Comparison of ENCODE assay signal across 8 mouse cellular contexts in the genomic region with DNA sequence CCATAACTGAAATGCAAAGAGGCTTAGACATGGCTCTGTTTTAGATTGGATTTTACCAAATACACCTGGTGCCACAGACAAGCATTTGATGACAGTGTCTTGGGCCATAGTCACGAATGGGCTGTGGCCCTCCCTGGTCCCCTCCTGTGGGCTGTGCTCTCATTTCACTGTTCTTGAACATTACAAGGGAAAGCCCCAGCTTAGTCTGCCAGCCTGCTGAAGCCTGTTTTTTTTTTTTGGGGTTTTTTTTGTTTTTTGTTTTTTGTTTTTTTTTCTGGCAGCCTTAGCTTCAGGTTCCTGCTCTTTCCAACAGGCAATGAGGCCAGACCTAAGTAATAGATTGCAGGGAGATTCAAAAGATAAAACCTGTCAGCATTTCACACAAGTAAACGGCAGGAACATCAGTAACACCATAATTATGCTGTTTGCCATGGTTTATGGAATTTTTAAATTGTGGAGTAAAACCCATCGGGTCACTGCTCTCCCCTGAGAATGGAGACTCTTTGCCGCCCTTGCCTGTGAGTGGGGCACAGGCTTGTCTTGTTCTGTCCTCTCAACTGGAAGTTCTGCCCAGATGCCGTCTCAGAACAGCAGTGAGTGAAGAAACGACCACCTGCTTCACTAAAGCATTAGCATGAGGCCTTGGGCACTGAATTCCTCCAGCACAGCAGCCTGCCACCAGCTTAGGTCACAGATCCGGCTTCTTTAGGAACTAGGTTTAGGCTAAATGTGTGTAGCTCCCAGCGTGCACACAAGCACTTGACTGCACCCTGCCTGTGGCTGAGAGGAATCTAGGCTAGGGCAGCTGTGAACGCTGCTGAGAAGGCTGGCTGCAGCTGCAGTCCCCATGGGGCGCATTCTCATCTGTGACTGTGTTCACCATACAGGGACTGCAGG.
A peak's percentile ranks its signal among the peaks of the same experiment; 100 is the strongest.
DNase-seq lines count a peak whose midpoint lies in the region; ATAC-seq lines count a peak whose summit lies in the region.
"Had no signal": no experiment of that assay in that cellular context is flagged by ENCODE, and none has a peak within 500 bp of the region (broad histone marks: within the 10 kb centered on the region; RNA-seq: fewer than 3 reads in every experiment).

No protein-coding gene starts in this region.

- no peak overlapping the region for H3K9ac ChIP-seq in hindbrain, embryonic 12.5 days

- WGBS in hindbrain, embryonic 12.5 days, result 31% methylated on average over 10 of the region's 10 CpGs

- H3K9me3 ChIP-seq in hindbrain, embryonic 12.5 days (replicated peaks), result no peaks in the 10 kb centered on the region

- peak; percentile 70 for DNase-seq in CD4-positive, CD25-positive, alpha-beta regulatory T cell, adult 2 months (ENCODE audit: low read depth, low spot score)
- DNase-seq in naive thymus-derived CD4-positive, alpha-beta T cell, adult 2 months (ENCODE audit: low read depth), result peak; percentile 56
- no peak for DNase-seq in cerebellum, adult 11 months
- no peak for DNase-seq in natural killer cell, adult 2 months (ENCODE audit: low spot score in 2 of 2)
- DNase-seq: lung, postnatal 4 days had no signal

- H3K4me1 ChIP-seq in hindbrain, embryonic 12.5 days, result peaks cover 33% of the 10 kb centered on the region

- H3K36me3 ChIP-seq in hindbrain, embryonic 12.5 days, result no peaks in the 10 kb centered on the region

- no peak overlapping the region for H3K4me2 ChIP-seq in hindbrain, embryonic 12.5 days (replicated peaks)

- peak overlapping the region; percentile 60 for H3K27ac ChIP-seq in hindbrain, embryonic 12.5 days

- no peak overlapping the region for H3K4me3 ChIP-seq in hindbrain, embryonic 12.5 days

- peak; percentile 50 for ATAC-seq in activated CD4-positive, CD25-positive, alpha-beta regulatory T cell, adult 4 months
- no peak; the same call in 1 of the 2 replicates for ATAC-seq in hindbrain, embryonic 12.5 days (ENCODE audit: low FRiP score)
- ATAC-seq in megakaryocyte, adult 5-6 weeks (ENCODE audit: poor library complexity, severe bottlenecking), result no peak

- H3K27me3 ChIP-seq in hindbrain, embryonic 12.5 days, result no peaks in the 10 kb centered on the region

Comparison
In these comparisons a context has a peak if more than half of its experiments do, and no peak if none do; other contexts are left out.
1. DNase-seq: peak in CD4-positive, CD25-positive, alpha-beta regulatory T cell, adult 2 months (single experiment) and naive thymus-derived CD4-positive, alpha-beta T cell, adult 2 months (single experiment); none in cerebellum, adult 11 months (single experiment) and natural killer cell, adult 2 months (0 of 2).